Mouse (Mus musculus) NIH3T3 (cell line): ENCODE results near the gene Alkbh2.

Experiments
- DNase-seq: peaks from one replicate; pipeline ENCODE4 v3.0.0-alpha.2; 2012; ENCODE audit warnings: low read depth

Gene Alkbh2

DNA sequence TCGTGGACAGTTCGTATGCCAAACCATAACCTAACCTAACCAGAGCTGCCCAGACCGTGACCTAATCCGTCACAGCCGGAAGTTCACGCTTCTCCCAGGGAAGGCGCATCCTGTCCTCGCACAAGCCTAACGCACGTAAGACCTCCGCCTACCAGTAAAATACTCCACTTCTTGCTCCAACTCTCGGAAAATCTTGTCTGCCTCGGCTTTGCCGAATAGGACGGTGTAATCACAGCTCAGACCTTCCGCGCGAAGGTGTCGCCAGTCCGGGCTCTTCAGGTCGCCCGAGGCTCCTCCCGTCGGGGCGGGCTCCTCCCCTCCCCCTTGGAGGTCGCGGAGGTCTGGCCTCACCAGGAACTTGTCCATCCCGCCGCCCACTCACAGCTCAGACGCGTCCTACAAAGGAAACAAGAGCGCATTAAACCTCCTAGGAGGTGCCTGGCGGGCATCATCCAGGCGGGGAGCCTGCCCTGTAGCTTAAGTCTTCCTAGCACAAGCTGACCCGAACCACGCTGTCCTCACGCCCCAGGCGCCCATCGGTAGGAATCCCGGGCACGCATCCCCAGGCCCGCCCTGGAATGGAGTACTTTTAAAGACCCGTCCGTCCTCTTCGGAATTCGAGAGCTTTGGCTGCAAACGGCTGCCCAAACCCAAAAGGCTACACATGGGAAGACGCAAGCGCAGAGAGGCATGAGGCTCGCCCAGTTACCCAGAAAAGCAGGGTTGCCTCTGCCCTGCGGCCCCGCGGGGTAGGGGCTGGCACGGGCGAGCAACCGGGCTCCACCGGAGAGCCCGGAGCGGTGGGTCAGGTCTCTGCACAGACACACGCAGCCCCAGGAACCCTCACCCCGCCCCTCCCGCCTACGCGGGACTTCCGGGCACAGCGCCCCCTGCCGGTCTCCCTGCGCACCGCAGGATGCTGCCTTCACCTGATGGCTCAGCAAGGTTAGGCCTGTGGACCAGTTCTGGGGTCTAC is at the start of gene Alkbh2:
Gene Alkbh2, minus strand, starts transcription at position 845 of the 976 bp plus-strand sequence.
- DNase-seq = peak; percentile 86

- peak; percentile 18 for DNase-seq
Measured at GRCm38 (mm10) chr5:114176548-114177400, 48.8 kb upstream of the Alkbh2 start.

DNA sequence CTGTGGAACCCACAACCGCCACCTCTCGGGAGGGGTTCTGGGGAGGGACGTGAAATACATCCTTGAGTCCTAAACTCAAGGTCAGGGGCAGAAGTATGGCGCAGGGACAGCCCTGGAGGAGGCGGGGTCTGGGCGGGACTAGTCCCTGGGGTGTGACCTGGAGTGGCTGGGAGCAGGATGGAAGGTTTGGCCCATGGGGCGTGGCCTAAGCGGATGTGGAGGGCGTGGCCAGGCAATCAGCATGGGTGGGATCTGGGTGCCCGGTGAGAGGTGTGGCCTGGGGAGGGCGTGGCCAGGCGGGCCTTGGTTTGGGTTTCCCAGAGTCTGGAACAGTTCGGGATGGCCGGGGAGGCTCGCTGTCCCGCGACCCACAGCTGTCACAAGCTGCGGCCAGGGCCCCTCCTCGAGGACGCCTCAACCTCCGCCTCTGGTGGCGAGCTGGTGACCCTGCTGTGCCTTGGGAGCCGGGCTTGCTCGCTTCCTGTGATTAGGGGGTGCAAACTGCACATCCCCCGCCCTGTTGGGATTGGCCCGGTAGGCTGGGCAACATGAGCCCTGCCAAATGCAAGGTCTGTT is 47.7 kb upstream of the Alkbh2 start:
- DNase-seq = peak; percentile 98

- DNase-seq = peak; percentile 85
Measured at GRCm38 (mm10) chr5:114174639-114175038, 46.6 kb upstream of the Alkbh2 start.

- peak; percentile 33 for DNase-seq
Measured at GRCm38 (mm10) chr5:114173877-114174581, 46.0 kb upstream of the Alkbh2 start.

DNA sequence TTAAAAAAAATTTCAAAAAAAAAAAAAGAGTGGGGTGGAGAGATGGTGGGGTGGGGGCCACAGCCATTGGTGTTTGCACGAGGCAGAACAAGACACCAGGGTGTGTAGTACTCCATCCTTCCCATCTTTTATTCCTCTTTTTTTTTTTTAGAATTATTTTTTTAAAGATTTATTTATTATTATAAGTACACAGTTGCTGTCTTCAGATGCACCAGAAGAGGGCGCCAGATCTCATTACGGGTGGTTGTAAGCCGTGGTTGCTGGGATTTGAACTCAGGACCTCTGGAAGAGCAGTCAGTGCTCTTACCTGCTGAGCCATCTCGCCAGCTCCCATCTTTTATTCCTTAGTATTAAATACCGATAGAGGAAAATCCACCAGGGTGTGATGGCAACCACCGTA is 45.4 kb upstream of the Alkbh2 start:
- peak; percentile 38 for DNase-seq

DNA sequence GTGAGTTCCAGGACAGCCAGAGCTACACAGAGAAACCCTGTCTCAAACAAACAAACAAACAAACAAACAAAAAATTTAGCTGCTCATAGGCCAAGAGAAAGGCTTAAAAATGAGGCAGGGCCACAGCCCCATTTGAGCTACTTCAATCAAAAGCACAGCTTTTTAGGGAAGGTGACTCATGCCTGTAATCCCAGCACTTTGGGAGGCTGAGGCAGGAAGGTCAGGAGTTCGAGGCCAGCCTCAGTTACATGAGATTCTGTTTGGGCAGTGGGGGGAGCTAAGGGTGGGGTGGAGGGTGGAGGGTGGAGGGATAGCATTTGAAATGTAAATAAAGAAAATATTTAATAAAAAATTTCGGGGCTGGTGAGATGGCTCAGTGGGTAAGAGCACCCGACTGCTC is 44.9 kb upstream of the Alkbh2 start:
- no peak for DNase-seq

GRCm38 (mm10) chr5:114170345-114170744 is 42.3 kb upstream of the Alkbh2 start:
- no peak for DNase-seq

DNA sequence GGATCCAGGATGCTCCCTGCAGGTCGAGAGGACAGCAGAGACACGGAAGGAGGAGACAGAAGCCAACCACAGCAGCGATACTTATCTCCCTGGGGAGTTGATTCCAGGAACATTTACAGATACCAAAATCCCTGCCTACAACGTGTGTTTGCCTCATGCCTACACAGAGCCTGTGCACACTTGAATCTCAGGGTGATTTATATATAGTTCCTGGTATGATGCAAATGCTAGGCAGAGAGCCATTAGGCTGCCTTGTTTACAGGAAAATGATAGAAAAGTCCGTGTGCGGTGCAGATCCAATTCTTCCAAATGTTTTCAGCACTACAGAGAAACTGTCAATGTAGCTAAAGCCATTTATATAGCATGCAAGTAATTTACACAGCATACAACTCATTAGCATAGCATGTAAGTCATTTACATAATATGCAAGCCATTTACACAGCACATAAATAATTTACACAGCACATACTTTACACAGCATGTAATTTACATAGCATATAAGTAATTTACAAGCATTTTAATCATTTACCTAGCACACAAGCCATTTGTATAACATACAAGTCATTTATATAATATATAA is 35.2 kb upstream of the Alkbh2 start:
- peak; percentile 68 for DNase-seq

DNA sequence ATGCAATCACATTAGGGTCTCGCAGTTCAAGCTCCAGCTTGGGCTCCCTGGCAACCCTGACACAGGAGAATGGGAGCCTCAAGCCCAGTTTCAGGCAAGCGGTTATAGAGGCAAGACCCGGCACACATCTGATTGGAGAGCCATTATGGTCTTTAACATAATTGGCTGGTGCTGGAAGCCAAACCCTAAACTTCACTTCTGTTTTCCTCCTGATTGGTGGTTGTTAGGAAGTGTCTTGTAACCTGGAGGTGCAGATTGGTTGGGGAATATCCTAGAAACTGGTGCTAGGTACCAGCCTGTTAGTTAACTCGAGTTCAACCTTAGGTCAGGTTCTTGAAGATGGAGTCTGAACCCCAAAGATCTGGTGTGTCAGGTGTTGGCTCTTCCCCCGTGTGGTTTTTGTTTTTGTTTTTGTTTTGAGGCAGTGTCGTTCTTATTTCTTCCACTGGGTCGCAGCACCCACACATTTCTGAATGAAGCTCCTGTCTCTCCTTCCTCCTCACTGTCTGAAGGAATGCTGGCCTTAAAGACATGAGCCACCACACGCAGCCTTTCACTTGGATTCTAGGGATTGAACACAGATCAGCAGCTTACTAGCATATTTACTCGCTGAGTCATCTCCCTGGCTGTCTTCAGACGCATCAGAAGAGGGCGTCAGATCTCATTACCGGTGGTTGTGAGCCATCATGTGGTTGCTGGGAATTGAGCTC is 34.2 kb upstream of the Alkbh2 start:
- DNase-seq = peak; percentile 76

DNA sequence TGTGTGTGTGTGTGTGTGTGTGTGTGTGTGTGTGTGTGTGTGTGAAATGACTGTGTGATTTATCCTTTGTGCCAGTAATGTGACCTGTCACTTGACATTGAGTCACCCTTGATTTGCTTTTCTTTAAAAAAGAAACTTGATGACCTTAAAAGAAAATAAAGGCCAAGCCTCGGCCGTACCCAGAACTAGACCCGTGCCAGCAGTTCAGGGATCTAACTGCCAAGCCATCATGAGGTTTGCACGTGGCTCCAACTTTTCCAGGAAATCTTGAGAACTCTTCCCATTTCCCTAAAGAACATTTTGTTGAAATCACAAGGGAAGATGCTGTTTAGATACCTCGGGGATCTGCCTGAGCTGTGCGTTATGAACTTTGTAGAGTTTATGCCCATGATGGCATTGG is 33.4 kb upstream of the Alkbh2 start:
- DNase-seq = no peak

DNA sequence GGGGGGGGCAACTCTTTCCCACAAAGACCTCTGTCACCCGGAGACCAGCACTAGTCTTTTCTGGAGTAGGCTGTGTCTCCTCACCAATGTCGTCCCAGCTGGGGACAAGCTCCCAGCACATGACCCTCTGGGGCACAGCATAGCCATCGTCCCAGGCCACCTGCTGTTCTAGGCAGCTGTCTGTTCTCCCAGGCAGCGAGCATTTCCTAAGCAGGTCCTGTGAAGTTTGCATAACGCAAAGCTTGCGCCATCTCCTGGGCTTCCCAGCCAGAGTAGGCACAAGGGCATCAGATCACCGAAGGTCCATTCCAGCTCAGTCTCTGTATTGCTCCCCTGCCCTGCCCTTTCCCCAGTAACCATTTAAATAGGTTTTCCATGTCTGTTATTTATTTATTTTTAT is 29.2 kb upstream of the Alkbh2 start:
- no peak for DNase-seq

GRCm38 (mm10) chr5:114155168-114155933 is 27.3 kb upstream of the Alkbh2 start:
- DNase-seq = no peak

GRCm38 (mm10) chr5:114154765-114155164 is 26.7 kb upstream of the Alkbh2 start:
- DNase-seq = no peak

- peak; percentile 28 for DNase-seq
Measured at GRCm38 (mm10) chr5:114153490-114153889, 25.5 kb upstream of the Alkbh2 start.

- DNase-seq = no peak
Measured at GRCm38 (mm10) chr5:114152359-114153092, 24.5 kb upstream of the Alkbh2 start.

DNA sequence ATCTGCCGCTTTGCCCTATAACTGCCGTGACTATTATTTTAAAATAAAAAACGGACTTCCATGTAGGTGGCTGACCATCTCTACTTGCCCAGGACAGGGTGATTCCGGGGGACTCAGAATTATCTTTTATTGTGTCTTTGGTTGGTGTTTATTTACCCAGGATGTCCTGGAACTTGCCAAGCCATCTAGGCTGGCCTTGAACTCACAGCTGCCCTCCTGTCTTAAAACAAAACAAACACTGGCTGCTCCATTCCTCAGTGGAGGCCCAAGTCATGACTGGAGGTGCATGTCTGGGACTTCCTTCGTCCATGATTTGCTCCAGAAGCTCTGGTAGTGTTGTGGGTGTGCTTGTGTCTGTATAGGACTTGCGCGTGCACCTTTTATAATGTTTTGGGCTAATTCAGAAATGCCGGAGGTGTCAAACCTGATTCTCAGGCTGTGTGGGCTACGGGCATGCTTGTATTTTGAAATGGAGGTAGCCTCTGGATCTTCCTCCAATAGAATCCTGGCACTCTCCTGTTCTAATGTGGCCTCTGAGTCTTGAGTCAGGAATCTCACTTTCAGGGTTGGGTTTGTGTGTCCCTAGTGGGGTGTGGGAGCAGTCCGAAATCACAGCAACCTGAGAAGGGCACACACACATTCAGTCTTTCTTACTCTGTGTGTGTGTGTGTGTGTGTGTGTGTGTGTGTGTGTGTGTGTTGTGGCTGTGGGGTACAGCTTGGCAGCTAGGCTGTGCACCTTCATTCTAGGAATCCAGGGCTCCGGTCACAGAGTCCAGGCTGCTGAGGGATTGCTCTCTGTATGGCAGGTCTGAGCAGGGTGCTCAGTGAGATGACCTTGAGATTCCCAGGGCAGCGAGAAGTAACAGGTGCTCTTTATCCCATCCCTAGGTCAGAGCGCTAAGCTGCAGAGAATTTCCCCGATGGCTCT is 19.3 kb upstream of the Alkbh2 start:
- DNase-seq = no peak
